Mouse (Mus musculus) erythroblast, embryonic 14.5 days (primary cell): Measurements from ENCODE around the gene Rasl11b. TPM values are rescaled to one million over a fixed set of nuclear protein-coding genes. Genes with fewer than 3 reads are reported as not detected.

Experiments
- H3K27me3 ChIP-seq: 2 replicates; pipeline ENCODE4 v1.6.1; 2012; ENCODE audit warnings: inconsistent platforms; ENCODE audit not compliant: control insufficient read depth
- H3K36me3 ChIP-seq: 2 replicates; pipeline ENCODE4 v1.6.1; 2012; ENCODE audit warnings: mild to moderate bottlenecking, inconsistent platforms; ENCODE audit not compliant: control insufficient read depth
- H3K4me1 ChIP-seq: 2 replicates; pipeline ENCODE4 v1.6.1; 2012; ENCODE audit warnings: inconsistent platforms; ENCODE audit not compliant: control insufficient read depth
- H3K4me3 ChIP-seq: replicated peaks from 2 replicates; pipeline ENCODE3; 2012; ENCODE audit warnings: moderate library complexity, mild to moderate bottlenecking, inconsistent platforms
- H3K9me3 ChIP-seq: 2 replicates; pipeline ENCODE4 v1.6.1; 2012; ENCODE audit warnings: low read length, inconsistent platforms, mixed read lengths; ENCODE audit not compliant: control insufficient read depth
- GATA1 ChIP-seq: IDR thresholded peaks from 2 replicates; pipeline ENCODE4 v1.6.1; 2012; ENCODE audit warnings: low read length, inconsistent platforms, mixed read lengths
- TAL1 ChIP-seq: IDR thresholded peaks from 3 replicates; pipeline ENCODE4 v1.6.1; 2012; ENCODE audit warnings: low read length, inconsistent platforms, mixed read lengths
- polyA plus RNA-seq: library from polyadenylated mRNA; stranded (reverse); fragments of >175 nt; gene quantifications from 2 replicates; pipeline ENCODE4 v1.2.3, GENCODE M21; 2012

The Rasl11b gene
- polyA plus RNA-seq, 1 experiment = not detected

GRCm38 (mm10) chr5:74162013-74162412 lies 33.1 kb upstream of the Rasl11b start:
- TF ChIP-seq TAL1 (no peak), GATA1 (no peak)
- Histone ChIP-seq H3K36me3 (no peaks in the 10 kb centered on the region), H3K4me3 (no peak overlapping the region), H3K27me3 (no peaks in the 10 kb centered on the region; the same call in 1 of the 2 replicates), H3K9me3 (no peaks in the 10 kb centered on the region), H3K4me1 (peaks cover 6% of the 10 kb centered on the region)

GRCm38 (mm10) chr5:74163141-74163540 lies 31.9 kb upstream of the Rasl11b start:
- Histone ChIP-seq H3K36me3 (no peaks in the 10 kb centered on the region), H3K4me1 (peaks cover 6% of the 10 kb centered on the region), H3K4me3 (no peak overlapping the region), H3K9me3 (no peaks in the 10 kb centered on the region), H3K27me3 (no peaks in the 10 kb centered on the region; the same call in 1 of the 2 replicates)
- TF ChIP-seq GATA1 (no peak), TAL1 (no peak)

- Histone ChIP-seq H3K4me3 (no peak overlapping the region), H3K36me3 (no peaks in the 10 kb centered on the region), H3K27me3 (no peaks in the 10 kb centered on the region; the same call in 1 of the 2 replicates), H3K9me3 (no peaks in the 10 kb centered on the region), H3K4me1 (peaks cover 6% of the 10 kb centered on the region)
- TF ChIP-seq TAL1 = no peak
- no peak for TF ChIP-seq GATA1
Observed at GRCm38 (mm10) chr5:74164547-74164946, 30.5 kb upstream of the Rasl11b start.

GRCm38 (mm10) chr5:74166642-74167041 lies 28.4 kb upstream of the Rasl11b start:
- TF ChIP-seq GATA1 = no peak
- TF ChIP-seq TAL1 = no peak
- Histone ChIP-seq H3K36me3 (no peaks in the 10 kb centered on the region), H3K4me3 (no peak overlapping the region), H3K4me1 (no peaks in the 10 kb centered on the region), H3K27me3 (no peaks in the 10 kb centered on the region; the same call in 1 of the 2 replicates), H3K9me3 (no peaks in the 10 kb centered on the region)

- no peaks in the 10 kb centered on the region for H3K4me1 ChIP-seq
- no peaks in the 10 kb centered on the region for H3K9me3 ChIP-seq
- H3K27me3 ChIP-seq = peaks cover 5% of the 10 kb centered on the region
- H3K4me3 ChIP-seq = no peak overlapping the region
- no peak for TF ChIP-seq GATA1
- TF ChIP-seq TAL1 = no peak
- H3K36me3 ChIP-seq = no peaks in the 10 kb centered on the region
Observed at GRCm38 (mm10) chr5:74168085-74168484, 27.0 kb upstream of the Rasl11b start.

GRCm38 (mm10) chr5:74171768-74172167 lies 23.3 kb upstream of the Rasl11b start:
- no peak for TF ChIP-seq TAL1
- Histone ChIP-seq H3K36me3 (no peaks in the 10 kb centered on the region), H3K4me1 (no peaks in the 10 kb centered on the region), H3K27me3 (peaks cover 5% of the 10 kb centered on the region), H3K9me3 (no peaks in the 10 kb centered on the region), H3K4me3 (no peak overlapping the region)

GRCm38 (mm10) chr5:74172208-74172607 lies 22.9 kb upstream of the Rasl11b start:
- Histone ChIP-seq H3K27me3 (peaks cover 5% of the 10 kb centered on the region), H3K36me3 (no peaks in the 10 kb centered on the region), H3K4me3 (no peak overlapping the region), H3K9me3 (no peaks in the 10 kb centered on the region), H3K4me1 (no peaks in the 10 kb centered on the region)
- no peak for TF ChIP-seq GATA1
- no peak for TF ChIP-seq TAL1

- peaks cover 5% of the 10 kb centered on the region for H3K27me3 ChIP-seq
Observed at GRCm38 (mm10) chr5:74173162-74173844, 21.8 kb upstream of the Rasl11b start.

GRCm38 (mm10) chr5:74175526-74176270 lies 19.4 kb upstream of the Rasl11b start:
- H3K4me1 ChIP-seq = no peaks in the 10 kb centered on the region
- no peak overlapping the region for H3K4me3 ChIP-seq
- TF ChIP-seq GATA1 (no peak), TAL1 (no peak)
- H3K36me3 ChIP-seq = no peaks in the 10 kb centered on the region
- no peaks in the 10 kb centered on the region for H3K9me3 ChIP-seq
- H3K27me3 ChIP-seq = peaks cover 5% of the 10 kb centered on the region

More at GRCm38 (mm10) chr5:74173162-74173844, 21.8 kb upstream of the Rasl11b start:
- H3K4me1 ChIP-seq = no peaks in the 10 kb centered on the region
- H3K4me3 ChIP-seq = no peak overlapping the region
- no peaks in the 10 kb centered on the region for H3K36me3 ChIP-seq
- no peak for TF ChIP-seq GATA1
- TF ChIP-seq TAL1 = no peak
- no peaks in the 10 kb centered on the region for H3K9me3 ChIP-seq
